Mouse (Mus musculus) layer of hippocampus, adult 11-12 months (tissue): ENCODE measurements around the gene Cfap221.

Experiments used
- DNase-seq: peaks from one replicate; pipeline ENCODE4 v3.0.0; 2022; ENCODE audit warnings: low spot score

Cfap221 gene

DNA sequence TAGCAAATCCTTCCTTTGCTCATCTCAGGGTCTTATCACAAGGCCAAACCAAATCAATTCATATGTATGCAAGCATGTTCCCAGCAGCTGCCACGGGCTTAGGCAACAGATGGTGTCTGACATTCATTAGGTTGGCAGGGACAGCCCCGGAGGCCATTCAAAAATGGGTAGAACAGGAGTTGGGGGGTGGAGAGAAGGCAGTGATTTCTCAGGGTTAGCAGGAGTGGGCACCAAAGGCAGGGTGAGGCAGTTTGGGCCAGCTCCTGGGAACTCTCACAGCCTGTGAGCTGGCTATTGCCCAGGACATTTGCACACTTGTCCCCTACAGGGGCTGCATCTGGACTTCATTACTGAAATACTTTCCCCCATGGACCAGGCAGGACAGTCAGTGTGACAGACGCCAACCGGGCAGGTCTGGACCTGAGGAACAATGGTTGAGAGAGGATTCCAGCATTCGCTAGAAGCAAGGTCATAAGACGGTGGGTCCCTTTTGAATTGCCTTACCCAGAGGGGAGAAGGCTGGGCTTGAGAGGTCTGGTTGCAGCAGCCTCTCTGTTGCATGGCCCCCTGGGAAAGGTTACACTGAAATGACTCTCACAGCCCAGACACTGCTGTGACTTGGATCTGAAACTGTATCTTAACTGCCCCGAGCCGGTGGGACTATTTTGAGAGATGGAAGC, 94.3 kb downstream of the Cfap221 start:
- DNase-seq, result no peak

DNA sequence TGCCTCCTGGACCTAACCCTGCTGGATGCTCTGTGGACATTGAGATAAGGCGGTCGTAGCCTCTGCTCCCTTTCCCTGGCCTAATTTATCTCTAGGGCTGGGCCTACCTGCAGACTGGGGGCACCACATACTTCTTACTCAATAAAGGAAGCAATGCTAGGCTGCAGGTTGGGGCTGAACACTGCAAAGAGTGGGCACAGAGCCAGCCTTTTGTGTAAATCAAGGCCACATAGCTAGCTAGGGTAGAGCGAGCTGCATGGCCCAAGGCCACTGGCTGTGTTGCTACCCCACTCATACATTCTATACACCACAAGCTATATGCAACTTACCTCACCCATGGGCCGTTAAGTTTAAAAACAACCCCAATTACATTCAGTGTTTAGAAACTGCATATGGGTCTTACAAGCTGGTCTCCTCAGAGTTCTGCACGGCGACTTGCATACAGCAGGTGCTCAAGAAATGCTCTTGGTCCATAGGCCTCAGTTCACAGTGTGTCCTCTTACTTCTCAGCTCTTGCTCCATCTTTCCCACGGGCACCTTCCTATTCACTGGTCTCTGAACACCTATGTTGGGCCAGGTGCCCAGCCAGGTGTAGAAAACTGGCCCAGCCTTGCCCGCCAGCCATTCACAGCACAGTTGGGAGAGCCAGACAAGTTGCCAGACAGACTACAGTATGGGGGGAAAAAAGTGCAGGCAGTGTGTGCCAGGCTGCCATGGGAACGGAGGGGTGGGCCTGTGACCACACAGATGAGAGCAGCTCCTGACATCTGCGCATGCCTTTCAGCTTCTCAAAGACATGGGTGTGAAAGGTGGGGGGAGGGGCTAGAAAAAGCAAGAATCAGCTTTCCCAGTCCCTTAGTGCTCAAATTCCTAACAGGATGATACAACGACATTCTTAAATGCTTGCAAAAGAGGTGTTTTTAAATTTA, 97.6 kb downstream of the Cfap221 start:
- peak; percentile 55 for DNase-seq

DNA sequence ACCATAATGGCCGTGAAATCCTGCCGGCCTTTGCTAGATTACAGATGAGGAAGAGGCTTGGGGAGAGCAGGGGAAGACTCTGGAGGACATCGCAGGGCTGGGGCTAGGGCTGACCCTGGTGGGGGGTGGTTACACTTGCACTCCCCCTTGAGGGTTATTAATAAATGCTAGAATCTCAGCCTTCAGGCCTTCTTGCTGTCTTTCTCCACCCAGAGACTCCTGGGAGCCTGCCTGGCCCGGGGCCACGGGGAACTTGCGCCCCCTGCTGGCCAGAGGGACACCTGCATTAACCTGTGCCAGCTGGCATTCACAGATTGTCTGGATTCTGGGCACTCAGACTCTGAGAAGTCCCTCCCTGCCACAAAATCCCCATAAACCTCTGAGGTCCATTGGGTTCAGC, 102.1 kb downstream of the Cfap221 start:
- peak; percentile 57 for DNase-seq

DNA sequence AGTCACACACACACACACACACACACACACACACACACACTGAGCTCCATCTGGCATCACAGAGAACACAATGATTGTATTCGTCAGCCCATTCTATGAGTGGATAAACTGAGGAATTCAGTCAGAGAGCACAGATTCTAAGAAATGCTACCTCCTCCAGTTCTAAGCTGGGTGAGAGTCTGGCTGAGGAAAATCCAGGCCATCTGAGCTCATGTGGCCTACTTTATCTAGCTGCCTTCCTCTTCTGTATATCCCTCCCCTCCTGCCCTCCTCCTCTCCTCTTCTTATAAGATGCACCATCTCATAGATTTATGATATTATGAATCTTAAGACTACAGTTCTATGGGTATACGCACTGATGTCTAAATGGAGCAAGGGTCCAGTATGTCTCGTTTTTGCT, 103.4 kb downstream of the Cfap221 start:
- DNase-seq, result no peak

DNA sequence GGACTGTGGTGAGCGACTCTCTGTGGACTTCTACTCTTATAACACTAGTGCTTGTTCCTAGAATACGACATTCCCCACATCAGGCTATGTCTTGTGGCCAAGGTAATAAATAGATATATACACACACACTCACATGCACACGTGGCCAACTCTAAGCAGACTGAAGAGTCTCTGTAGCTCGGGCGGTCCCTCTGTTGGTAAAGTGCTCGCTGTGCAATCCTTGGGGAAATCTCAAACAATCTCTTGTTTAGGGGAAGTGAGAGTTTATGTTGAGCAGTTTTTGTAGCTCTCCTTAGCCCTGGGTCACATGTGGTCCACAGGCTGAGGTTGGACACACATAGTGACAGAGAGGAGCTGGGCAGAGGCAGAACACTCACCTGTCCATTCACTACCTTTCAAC, 104.1 kb downstream of the Cfap221 start:
- DNase-seq, result no peak

DNA sequence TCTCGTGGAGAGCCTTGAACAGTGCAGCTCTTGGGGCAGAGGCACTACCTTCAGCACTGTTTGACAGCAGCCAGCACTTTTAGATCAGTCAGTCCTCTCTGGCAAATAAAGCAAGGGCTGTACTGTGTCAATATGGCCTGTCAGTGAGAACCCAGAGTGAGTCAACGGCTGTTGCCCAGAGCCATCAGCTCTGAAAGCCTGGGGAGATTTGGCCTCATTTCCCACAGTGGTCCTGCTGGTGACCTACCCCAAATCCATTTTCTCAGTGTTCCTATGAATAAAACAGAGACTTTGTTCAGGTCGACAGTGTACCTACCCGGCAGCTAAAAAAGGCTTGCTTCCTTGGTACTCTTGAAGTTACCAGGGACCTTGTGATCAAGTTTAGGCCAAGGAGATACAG, 105.2 kb downstream of the Cfap221 start:
- no peak for DNase-seq

DNA sequence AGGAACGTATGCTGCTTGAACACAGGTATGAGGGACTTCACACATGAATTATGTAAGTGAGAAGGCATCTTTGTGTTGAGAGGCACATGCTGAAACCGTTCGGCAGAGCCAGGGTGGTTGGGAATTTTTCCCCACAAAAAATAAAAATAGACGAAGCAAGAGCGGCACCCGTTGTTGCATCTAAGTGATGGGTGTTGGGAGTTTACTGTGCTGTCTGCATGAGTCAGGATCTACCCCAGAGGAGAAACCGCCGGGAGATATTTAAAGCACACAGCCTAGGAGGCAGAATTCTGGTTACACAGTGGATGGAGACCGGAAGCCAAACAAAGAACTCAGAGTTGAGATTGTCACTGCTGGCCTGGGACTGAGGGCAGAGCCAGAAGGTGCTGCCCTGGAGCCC, 105.9 kb downstream of the Cfap221 start:
- peak; percentile 30 for DNase-seq

DNA sequence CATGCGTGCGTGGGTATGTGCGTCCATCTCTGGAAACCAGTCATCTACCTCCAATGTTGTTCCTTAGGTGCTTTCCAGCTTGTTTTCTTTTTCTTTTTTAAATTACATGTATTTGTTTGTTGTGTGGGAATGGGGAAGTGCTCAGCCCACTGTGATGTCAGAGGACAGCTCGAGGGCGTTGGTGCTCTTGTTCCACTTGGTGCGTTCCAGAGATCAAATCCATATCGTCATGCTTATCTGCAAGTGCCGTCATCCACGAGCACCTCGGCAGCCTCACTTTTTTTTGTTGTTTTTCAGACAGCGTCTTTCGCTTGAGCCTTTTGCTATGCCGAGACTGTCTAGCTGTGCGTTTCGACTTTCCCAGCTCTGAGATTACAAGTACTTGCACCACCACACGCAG, 107.7 kb downstream of the Cfap221 start:
- DNase-seq, result no peak

DNA sequence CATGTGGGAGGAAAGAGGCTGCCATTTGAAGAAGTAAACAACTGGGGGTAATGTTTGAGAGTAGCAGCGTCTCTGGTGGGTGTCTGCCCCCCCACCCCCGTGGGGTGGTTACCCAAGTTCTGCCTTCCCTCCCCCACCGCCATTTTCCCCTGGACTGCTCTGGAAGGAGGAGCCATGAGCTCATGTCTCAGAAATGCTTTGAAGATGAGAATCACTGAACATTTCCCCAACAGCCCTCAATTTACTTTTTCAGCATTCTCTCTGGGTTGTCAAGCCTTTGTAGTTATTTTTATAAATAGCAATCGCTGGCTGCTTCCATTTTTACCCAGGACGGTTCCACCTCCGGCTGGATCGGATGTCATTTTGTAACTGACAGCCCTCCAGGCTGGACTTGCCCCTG, 110.7 kb downstream of the Cfap221 start:
- DNase-seq, result no peak

DNA sequence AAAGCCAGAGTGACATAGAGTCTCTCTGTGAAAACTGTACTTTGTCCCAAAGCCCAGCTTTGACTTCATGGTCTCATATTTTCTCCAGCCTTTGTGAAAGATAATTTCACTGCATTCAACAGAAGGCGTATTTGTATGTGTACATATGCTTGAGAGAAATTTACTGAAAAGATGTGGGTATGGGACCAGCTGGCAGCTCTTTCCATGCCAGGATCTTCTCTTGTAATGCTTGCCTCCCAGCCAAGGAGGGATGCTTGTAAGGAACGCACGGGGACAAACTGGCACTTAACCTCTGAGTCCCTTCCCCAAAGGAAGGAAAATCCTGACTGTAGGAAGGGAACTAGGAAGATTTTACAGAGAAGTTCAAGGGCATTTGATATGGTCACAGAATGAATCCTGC, 112.8 kb downstream of the Cfap221 start:
- peak; percentile 53 for DNase-seq

DNA sequence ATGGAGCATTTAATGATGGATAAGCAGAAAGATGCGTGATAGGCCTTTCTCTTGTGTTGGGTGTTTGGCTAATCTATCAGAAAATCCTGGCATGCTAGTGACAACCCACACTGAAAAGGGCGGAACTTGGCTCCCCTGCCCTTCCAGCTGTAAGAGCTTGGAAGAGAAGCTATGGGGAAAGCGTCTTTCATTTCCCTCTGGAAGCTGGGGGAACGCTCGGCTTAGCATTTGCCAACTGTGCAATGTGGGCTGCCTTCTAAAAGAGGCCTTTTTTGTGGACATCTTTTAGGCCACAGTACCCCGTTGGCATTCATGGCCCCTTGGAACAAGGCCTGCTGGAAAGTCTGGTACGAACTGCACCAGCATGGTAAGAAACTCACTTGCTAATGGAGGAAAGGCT, 118.1 kb downstream of the Cfap221 start:
- peak; percentile 69 for DNase-seq

DNA sequence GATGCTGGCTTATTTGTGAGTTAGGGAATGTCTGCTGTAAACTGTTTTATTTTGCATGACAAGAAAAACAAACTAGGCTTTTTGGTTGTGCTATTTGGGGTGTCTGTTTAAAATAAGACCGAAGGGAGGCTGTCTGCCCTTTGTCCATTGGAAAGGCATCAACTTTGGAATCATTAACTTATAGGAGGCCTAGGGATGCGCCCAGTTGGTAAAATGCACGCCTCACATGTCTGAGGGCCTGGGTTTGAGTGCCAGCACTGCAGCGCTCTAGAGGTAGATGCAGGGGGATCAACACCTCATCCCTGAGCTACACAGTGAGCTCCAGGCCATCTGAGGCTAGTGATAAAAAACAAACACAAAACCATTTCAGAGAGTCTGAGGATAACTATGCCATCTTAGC, 119.6 kb downstream of the Cfap221 start:
- no peak for DNase-seq
